Mouse (Mus musculus): ENCODE measurements around the gene Ripor1. TPM values are rescaled to one million over a fixed set of nuclear protein-coding genes. Genes with fewer than 3 reads are reported as not detected.
A peak's percentile ranks its signal among the peaks of the same experiment; 100 is the strongest.

Gene Ripor1
- polyA plus RNA-seq, 1 experiment from 2014 or later: 14.1 TPM

DNA sequence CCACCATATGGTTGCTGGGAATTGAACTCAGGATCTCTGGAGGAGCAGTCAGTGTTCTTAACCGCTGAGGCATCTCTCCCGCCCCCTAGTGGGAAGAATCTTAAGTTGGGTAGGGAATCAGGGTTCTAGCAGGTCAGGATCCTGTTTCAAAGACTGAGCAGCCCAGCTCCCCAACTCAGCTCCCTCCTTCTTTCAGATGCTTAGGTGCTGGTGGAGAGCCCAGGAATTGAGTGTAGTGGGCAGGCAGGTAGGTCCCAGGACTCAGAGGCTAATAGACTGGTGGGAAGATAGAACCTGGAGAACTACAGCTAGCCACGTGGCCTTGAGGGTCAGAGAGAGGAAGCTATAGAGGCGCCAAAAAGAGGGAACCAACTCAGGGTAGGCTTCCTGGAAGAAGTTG, 2.6 kb downstream of the Ripor1 start:
- 7% methylated on average over 4 of the region's 4 CpGs for WGBS (ENCODE audit: insufficient replicate concordance)
- Histone ChIP-seq H3K27me3 (replicated peaks) (peaks cover 22% of the 10 kb centered on the region; the same call in 1 of the 2 replicates), H3K4me3 (no peak overlapping the region), H3K4me1 (peaks cover 93% of the 10 kb centered on the region), H3K9me3 (replicated peaks) (no peaks in the 10 kb centered on the region), H3K27ac (peak overlapping the region; percentile 83; the same call in 1 of the 2 replicates), H3K4me2 (peak overlapping the region; percentile 99), H3K9ac (no peak overlapping the region), H3K36me3 (peaks cover 4% of the 10 kb centered on the region; the same call in 1 of the 2 replicates)
- ATAC-seq: no peak

DNA sequence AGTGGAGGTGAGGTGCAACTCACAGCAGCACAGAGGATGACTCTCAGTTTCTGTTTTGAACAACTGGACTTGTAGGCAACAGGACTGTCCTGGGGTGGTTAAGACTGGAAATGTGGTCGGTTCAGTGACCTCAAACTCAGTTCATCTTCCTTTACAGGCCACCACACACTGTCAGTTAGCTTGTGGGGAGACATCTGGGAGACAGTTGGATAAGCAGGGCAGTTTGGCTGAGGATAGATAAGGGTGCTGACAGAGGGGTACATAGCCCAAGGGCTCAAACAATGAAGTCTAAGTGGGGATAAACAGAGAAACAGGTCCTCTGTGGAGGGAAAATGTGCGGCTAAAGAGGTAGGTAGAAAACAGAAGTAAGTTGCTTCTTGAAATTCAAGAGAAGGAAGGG, 4.3 kb downstream of the Ripor1 start:
- Histone ChIP-seq H3K9me3 (replicated peaks) (no peaks in the 10 kb centered on the region), H3K36me3 (peaks cover 4% of the 10 kb centered on the region; the same call in 1 of the 2 replicates), H3K4me1 (peaks cover 98% of the 10 kb centered on the region), H3K9ac (no peak overlapping the region), H3K4me2 (peak overlapping the region; percentile 56), H3K27ac (peak overlapping the region; percentile 83), H3K27me3 (replicated peaks) (peaks cover 23% of the 10 kb centered on the region; the same call in 1 of the 2 replicates), H3K4me3 (0 out of 2 replicates have a peak overlapping the region, but pooled peaks have one; percentile 5)
- WGBS (ENCODE audit: insufficient replicate concordance): 3% methylated on average over 2 of the region's 2 CpGs
- peak; percentile 70 for ATAC-seq

DNA sequence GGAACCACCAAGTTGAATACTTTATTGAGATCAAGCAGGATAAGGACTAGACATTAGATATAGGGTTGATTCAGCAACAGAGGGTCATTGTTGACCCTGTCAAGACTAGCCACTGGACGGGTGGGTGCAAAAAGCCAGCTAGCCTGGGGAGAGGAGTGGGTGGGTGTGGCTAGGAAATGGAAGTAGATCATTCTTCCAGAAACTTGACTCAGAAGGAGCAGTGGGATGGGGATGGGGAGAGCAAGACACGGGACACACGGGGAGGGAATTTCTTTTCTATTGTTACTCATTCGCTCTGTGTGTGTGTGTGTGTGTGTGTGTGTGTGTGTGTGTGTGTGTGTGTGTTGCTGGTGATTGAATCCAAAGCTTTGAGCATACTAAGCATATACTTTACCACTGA, 4.7 kb downstream of the Ripor1 start:
- peak overlapping the region; percentile 35; the same call in 1 of the 2 replicates for H3K9ac ChIP-seq
- peaks cover 27% of the 10 kb centered on the region; the same call in 1 of the 2 replicates for H3K27me3 ChIP-seq (replicated peaks)
- peaks cover 5% of the 10 kb centered on the region for H3K36me3 ChIP-seq
- H3K27ac ChIP-seq: peak overlapping the region; percentile 83
- H3K4me1 ChIP-seq: peaks cover 98% of the 10 kb centered on the region
- 16% methylated on average over 4 of the region's 4 CpGs for WGBS (ENCODE audit: insufficient replicate concordance)
- H3K4me3 ChIP-seq: 0 out of 2 replicates have a peak overlapping the region, but pooled peaks have one; percentile 5
- no peak for ATAC-seq
- no peaks in the 10 kb centered on the region for H3K9me3 ChIP-seq (replicated peaks)
- H3K4me2 ChIP-seq: peak overlapping the region; percentile 56

DNA sequence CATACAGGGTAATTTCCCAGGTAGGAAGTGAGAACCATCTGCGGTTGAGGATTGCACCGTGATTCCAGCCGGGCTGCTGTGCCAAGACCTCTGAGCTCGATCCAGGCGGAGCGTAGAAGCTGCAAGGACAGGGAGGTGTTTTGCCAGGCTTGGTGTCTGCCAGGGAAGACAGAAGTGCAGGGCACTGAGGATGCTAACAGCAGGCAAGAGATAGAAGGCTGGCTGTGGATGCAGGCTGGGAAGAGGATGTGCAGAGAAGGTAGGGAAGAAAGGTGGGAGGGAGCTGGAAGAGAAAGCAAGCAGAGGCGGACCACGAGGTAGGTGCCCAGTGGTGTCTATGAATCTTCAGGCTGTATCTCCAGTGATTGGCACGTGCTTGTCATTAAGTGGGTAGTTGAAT, 6.8 kb downstream of the Ripor1 start:
- no peaks in the 10 kb centered on the region for H3K9me3 ChIP-seq (replicated peaks)
- H3K4me2 ChIP-seq: no peak overlapping the region
- no peak overlapping the region for H3K9ac ChIP-seq
- H3K36me3 ChIP-seq: peaks cover 26% of the 10 kb centered on the region
- 76% methylated on average over 9 of the region's 9 CpGs for WGBS (ENCODE audit: insufficient replicate concordance)
- H3K27ac ChIP-seq: no peak overlapping the region
- ATAC-seq: no peak
- H3K4me1 ChIP-seq: peaks cover 80% of the 10 kb centered on the region
- no peak overlapping the region for H3K4me3 ChIP-seq
- peaks cover 30% of the 10 kb centered on the region; the same call in 1 of the 2 replicates for H3K27me3 ChIP-seq (replicated peaks)

DNA sequence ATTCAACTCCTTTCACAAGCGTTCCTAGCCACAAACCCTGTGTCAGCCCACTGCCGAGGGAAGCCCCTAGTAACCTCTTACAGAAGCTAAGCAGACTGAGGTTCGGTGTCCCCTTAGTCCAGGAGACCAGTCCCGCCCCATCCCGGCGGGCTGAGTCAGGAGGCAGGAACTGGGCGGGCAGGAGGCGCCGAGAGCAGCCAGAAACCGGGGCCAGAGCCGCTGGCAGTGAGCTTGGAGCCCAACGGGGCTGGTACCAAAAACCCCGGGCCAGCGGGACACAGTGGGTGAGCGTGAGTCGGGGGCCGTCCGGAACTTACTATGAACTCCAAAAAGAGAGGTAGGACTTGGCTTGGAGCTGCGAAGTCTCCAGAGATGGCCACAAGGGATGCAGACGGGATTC, 8.0 kb downstream of the Ripor1 start:
- H3K27me3 ChIP-seq (replicated peaks): peaks cover 30% of the 10 kb centered on the region; the same call in 1 of the 2 replicates
- H3K36me3 ChIP-seq: peaks cover 38% of the 10 kb centered on the region
- H3K9ac ChIP-seq: peak overlapping the region; percentile 58
- no peak overlapping the region for H3K27ac ChIP-seq
- 10% methylated on average over 20 of the region's 20 CpGs for WGBS (ENCODE audit: insufficient replicate concordance)
- no peaks in the 10 kb centered on the region for H3K9me3 ChIP-seq (replicated peaks)
- peaks cover 68% of the 10 kb centered on the region for H3K4me1 ChIP-seq
- ATAC-seq: no peak
- peak overlapping the region; percentile 76 for H3K4me2 ChIP-seq
- peak overlapping the region; percentile 50 for H3K4me3 ChIP-seq

DNA sequence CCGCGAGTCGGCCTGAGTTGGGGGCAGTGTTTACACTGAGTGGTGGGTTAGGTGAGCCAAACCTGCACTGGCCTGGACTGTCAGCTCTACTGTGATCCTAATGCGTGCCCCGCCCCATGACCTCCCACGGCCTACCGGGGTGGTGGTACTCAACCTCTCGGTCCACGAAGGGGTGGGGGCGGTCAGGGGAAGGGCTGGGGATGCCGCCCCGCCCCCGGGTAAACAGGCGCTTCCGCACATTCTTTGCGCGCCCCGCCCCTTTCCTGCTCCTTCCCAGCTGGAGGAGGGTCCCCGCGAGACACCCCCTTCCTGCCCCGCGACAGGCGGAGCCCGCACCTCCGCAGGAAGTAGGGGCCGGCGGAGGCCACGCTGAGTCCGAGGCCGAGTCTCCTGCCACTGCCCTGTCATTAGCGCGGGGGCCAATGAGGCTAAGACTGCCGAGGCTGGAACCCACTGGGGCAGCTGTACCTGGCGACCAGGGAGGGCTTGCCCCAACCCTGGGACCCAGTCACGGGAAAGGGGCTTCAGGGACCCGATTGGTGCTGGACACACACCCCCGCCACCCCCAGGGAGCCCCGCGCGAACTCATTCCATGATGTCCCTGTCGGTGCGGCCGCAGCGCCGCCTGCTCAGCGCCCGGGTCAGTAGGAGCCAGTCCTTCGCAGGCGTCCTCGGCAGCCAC, 8.9 kb downstream of the Ripor1 start:
- peaks cover 47% of the 10 kb centered on the region for H3K36me3 ChIP-seq
- no peak overlapping the region for H3K27ac ChIP-seq
- WGBS (ENCODE audit: insufficient replicate concordance): 18% methylated on average over 46 of the region's 50 CpGs
- H3K9me3 ChIP-seq (replicated peaks): no peaks in the 10 kb centered on the region
- peaks cover 59% of the 10 kb centered on the region for H3K4me1 ChIP-seq
- H3K9ac ChIP-seq: peak overlapping the region; percentile 37
- peak; percentile 11; the same call in 1 of the 2 replicates for ATAC-seq
- H3K4me3 ChIP-seq: peak overlapping the region; percentile 50
- H3K4me2 ChIP-seq: peak overlapping the region; percentile 76
- H3K27me3 ChIP-seq (replicated peaks): peaks cover 30% of the 10 kb centered on the region; the same call in 1 of the 2 replicates

DNA sequence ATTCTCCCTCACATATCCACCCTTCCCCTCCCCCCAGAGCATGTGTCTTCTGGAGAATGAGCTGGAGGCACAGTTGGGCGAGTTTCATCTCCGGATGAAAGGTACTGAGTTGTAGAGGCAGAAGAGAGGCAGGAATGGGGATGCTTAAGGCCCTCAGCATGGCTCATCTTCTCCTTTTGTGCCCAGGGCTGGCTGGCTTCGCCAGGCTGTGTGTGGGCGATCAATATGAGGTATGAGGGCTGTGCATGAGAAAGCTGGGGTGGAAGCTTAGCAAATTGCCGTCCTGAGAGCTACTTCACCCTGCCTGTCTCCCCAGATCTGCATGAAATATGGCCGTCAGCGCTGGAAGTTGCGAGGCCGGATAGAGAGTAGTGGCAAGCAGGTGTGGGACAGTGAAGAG, 10.9 kb downstream of the Ripor1 start:
- H3K9ac ChIP-seq: no peak overlapping the region
- no peak overlapping the region for H3K27ac ChIP-seq
- ATAC-seq: no peak
- peaks cover 30% of the 10 kb centered on the region; the same call in 1 of the 2 replicates for H3K27me3 ChIP-seq (replicated peaks)
- no peak overlapping the region for H3K4me2 ChIP-seq
- peaks cover 39% of the 10 kb centered on the region for H3K4me1 ChIP-seq
- whole genome bisulfite sequencing (ENCODE audit: insufficient replicate concordance): 82% methylated on average over 9 of the region's 9 CpGs
- H3K36me3 ChIP-seq: peaks cover 63% of the 10 kb centered on the region
- H3K4me3 ChIP-seq: no peak overlapping the region
- no peaks in the 10 kb centered on the region for H3K9me3 ChIP-seq (replicated peaks)

DNA sequence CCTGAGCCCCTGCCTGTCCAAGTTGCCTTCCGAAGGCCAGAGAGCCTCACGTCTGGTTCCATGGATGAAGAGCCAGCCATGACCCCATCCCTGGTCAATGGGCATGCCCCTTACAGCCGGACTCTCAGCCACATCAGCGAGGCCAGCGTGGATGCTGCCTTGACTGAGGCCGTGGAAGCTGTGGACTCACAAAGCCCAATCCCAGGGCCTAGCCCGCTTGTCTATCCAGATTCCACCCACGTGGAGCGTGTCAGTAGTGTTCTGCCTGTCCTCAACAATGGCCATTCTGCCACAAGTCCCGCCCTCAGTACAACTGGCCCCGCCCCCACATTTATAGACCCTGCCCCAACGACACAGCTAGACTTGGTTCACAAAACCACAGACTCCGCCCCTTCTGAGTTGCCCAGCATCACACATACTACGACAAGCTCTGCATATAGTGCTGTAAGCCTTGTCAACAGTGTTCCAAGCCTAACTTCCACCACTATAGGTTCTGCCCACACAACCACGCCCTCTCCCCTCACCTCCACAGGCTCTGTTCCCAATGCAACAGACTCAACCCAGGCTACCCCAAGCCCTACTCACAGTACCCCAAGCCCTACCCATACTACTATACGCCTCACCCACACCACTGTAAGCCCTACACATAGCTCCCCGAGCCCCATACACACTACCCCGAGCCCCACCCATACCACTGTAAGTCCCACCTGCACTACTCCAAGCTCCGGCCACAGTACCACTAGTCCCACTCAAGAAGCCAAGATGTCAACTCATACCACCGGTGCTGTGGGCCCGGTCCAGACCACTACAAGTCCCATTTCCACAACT, 12.6 kb downstream of the Ripor1 start:
- WGBS (ENCODE audit: insufficient replicate concordance): 72% methylated on average over 21 of the region's 21 CpGs
- no peak overlapping the region for H3K9ac ChIP-seq
- no peak overlapping the region for H3K27ac ChIP-seq
- peaks cover 34% of the 10 kb centered on the region for H3K4me1 ChIP-seq
- ATAC-seq: no peak; the same call in 1 of the 2 replicates
- no peak overlapping the region for H3K4me3 ChIP-seq
- peaks cover 77% of the 10 kb centered on the region for H3K36me3 ChIP-seq
- H3K4me2 ChIP-seq: no peak overlapping the region
- peaks cover 21% of the 10 kb centered on the region; the same call in 1 of the 2 replicates for H3K27me3 ChIP-seq (replicated peaks)
- no peaks in the 10 kb centered on the region for H3K9me3 ChIP-seq (replicated peaks)

DNA sequence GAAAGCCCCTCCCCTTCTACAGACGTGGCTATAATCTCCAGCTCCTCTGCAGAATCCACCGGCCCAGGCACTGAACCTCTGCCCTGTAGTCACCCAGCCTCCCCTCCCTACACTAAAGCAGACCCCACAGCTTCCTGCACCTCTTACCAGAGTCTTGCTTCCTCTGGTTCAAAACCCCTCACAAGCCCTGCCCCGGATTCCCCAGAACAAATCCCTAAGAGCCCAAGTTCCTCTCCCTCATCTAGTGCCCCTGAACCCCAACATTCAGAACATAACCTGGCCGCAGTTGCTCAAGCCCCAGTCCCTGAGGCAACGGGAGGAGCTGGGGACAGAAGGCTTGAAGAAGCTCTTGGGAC, 13.2 kb downstream of the Ripor1 start:
- no peak overlapping the region for H3K4me2 ChIP-seq
- no peak overlapping the region for H3K9ac ChIP-seq
- no peak overlapping the region for H3K4me3 ChIP-seq
- peaks cover 34% of the 10 kb centered on the region for H3K4me1 ChIP-seq
- no peaks in the 10 kb centered on the region for H3K9me3 ChIP-seq (replicated peaks)
- no peak for ATAC-seq
- WGBS (ENCODE audit: insufficient replicate concordance): 85% methylated on average over 5 of the region's 5 CpGs
- peaks cover 83% of the 10 kb centered on the region for H3K36me3 ChIP-seq
- no peak overlapping the region for H3K27ac ChIP-seq
- peaks cover 15% of the 10 kb centered on the region; the same call in 1 of the 2 replicates for H3K27me3 ChIP-seq (replicated peaks)

DNA sequence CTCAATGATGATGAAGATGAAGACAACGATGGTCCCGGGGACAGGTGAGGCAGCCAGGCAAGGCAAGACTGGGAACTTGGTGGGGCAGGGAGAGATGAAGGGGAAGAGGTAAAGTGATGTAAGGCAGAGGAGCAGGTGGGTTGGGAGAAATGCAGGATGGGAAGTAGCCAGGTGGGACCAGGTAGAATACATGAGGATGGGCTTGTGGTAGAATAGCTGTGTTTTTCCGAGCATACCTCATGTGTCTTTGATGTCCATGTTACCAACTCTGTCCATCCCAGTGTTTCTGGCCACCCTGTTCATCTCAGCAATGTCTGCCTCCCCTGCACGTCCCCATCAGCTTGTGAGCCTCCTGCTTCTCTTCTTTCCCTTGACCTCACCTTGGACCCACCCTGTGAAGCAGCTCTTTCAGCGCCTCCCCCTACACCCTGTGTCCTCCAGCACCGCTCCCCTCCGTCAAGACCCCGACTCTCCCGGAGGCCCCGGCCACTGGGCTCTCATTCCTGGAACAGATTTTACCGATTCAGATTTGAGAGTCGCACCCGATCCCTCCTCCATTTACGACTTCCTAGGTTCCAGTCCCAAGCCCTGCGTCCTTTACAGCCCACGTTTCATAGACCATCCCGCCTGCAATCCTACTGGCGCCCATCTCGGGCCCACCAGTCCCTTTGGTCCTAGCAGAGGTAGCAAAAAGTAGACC, 14.0 kb downstream of the Ripor1 start:
- Histone ChIP-seq H3K36me3 (peaks cover 86% of the 10 kb centered on the region), H3K27ac (no peak overlapping the region)
- 87% methylated on average over 19 of the region's 19 CpGs for WGBS (ENCODE audit: insufficient replicate concordance)

DNA sequence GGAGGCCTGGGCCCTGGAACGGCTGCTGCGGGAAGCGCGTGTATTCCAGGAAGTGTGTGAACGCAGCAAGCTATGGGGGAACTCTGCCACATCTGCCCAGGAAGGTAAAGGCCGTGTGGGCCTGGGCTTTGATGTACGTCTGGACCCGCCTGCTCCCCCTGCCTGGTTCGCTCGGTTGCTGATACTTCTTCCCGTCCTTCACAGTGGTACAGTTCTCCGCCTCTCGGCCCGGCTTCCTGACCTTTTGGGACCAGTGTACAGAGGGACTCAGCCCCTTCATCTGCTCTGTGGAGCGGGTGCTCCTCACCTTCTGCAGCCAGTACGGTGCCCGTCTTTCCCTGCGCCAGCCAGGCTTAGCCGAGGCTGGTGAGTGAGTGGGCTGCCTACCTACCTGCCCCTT, 15.2 kb downstream of the Ripor1 start:
- no peak for ATAC-seq
- Histone ChIP-seq H3K9ac (no peak overlapping the region), H3K4me2 (no peak overlapping the region), H3K36me3 (peaks cover 81% of the 10 kb centered on the region), H3K4me3 (no peak overlapping the region), H3K27me3 (replicated peaks) (no peaks in the 10 kb centered on the region), H3K9me3 (replicated peaks) (no peaks in the 10 kb centered on the region), H3K27ac (no peak overlapping the region), H3K4me1 (peaks cover 20% of the 10 kb centered on the region)
- 83% methylated on average over 19 of the region's 19 CpGs for WGBS (ENCODE audit: insufficient replicate concordance)

More for the DNA sequence above, 14.0 kb downstream of the Ripor1 start:
- Histone ChIP-seq H3K4me2 (no peak overlapping the region), H3K9ac (no peak overlapping the region), H3K27me3 (replicated peaks) (peaks cover 11% of the 10 kb centered on the region; the same call in 1 of the 2 replicates), H3K9me3 (replicated peaks) (no peaks in the 10 kb centered on the region), H3K4me3 (no peak overlapping the region), H3K4me1 (peaks cover 30% of the 10 kb centered on the region)
- ATAC-seq: no peak
